Mouse (Mus musculus) lung, postnatal 0 days (tissue): Measurements from ENCODE around the gene Vmn1r181.
"Not testable (repeated sequence)": the region's sequence is repeated elsewhere in the genome, so short reads cannot be mapped to it uniquely, and the experiment has no call there.

Experiments
- CTCF ChIP-seq: IDR thresholded peaks from 2 replicates; pipeline ENCODE4 v1.5.1; 2016; ENCODE audit warnings: antibody characterized with exemption, mild to moderate bottlenecking
- EP300 ChIP-seq: IDR thresholded peaks from 2 replicates; pipeline ENCODE4 v1.6.1; 2016; ENCODE audit warnings: antibody characterized with exemption, mild to moderate bottlenecking, control low read depth

GRCm38 (mm10) chr7:23968044-23968443, 6.4 kb upstream of the Vmn1r181 start:
- peak; percentile 33 for TF ChIP-seq CTCF
- TF ChIP-seq EP300 = not testable (repeated sequence)
